In genomic region chr11:101131187-101131586, GRCm38 (mm10) we compare ENCODE assay signal across 17 mouse cellular contexts. TPM values are rescaled to one million over a fixed set of nuclear protein-coding genes. Genes with fewer than 3 reads are reported as not detected.
DNase-seq lines count a peak whose midpoint lies in the region; ATAC-seq and TF ChIP-seq lines count a peak whose summit lies in the region.
"Had no signal": no experiment of that assay in that cellular context is flagged by ENCODE, and none has a peak within 500 bp of the region (broad histone marks: within the 10 kb centered on the region; RNA-seq: fewer than 3 reads in every experiment).

No protein-coding gene starts in this region.

- no peak overlapping the region for H3K4me2 ChIP-seq in forebrain, embryonic 11.5 days (ENCODE audit: low read depth, low read length, severe bottlenecking)
- no peak overlapping the region for H3K4me2 ChIP-seq in liver, embryonic 13.5 days
- H3K4me2 ChIP-seq: embryonic facial prominence, embryonic 13.5 days; hindbrain, embryonic 15.5 days; liver, embryonic 12.5 days had no signal

- H3K9me3 ChIP-seq in forebrain, embryonic 11.5 days (ENCODE audit: control insufficient read depth, low read length): peaks cover 2% of the 10 kb centered on the region; the same call in 1 of the 2 replicates
- peaks cover 12% of the 10 kb centered on the region; the same call in 1 of the 2 replicates for H3K9me3 ChIP-seq in forebrain, embryonic 10.5 days
- H3K9me3 ChIP-seq in liver, embryonic 13.5 days (replicated peaks): peaks cover 10% of the 10 kb centered on the region; the same call in 1 of the 2 replicates
- H3K9me3 ChIP-seq: hindbrain, embryonic 15.5 days had no signal

- no peak overlapping the region for H3K4me3 ChIP-seq in forebrain, embryonic 11.5 days (ENCODE audit: low read depth, low read length)
- no peak overlapping the region for H3K4me3 ChIP-seq in forebrain, embryonic 10.5 days
- no peak overlapping the region for H3K4me3 ChIP-seq in liver, embryonic 13.5 days (replicated peaks)
- H3K4me3 ChIP-seq in cerebellum, adult 2 months (replicated peaks; ENCODE audit: insufficient read depth, low read depth, low read length): no peak overlapping the region
- H3K4me3 ChIP-seq: embryonic facial prominence, embryonic 13.5 days; hindbrain, embryonic 15.5 days; liver, embryonic 12.5 days had no signal

- H3K27ac ChIP-seq in forebrain, embryonic 11.5 days (ENCODE audit: low read depth, low read length): no peak overlapping the region
- no peak overlapping the region for H3K27ac ChIP-seq in forebrain, embryonic 10.5 days
- H3K27ac ChIP-seq in liver, embryonic 13.5 days: no peak overlapping the region
- H3K27ac ChIP-seq in cerebellum, adult 2 months (ENCODE audit: insufficient read depth, low read length): peak overlapping the region; percentile 58; the same call in 1 of the 2 replicates
- H3K27ac ChIP-seq: embryonic facial prominence, embryonic 13.5 days; hindbrain, embryonic 15.5 days; liver, embryonic 12.5 days had no signal

- TF ChIP-seq CTCF in cerebellum, adult 2 months (IDR thresholded peaks at IDR 0.05; ENCODE audit: borderline replicate concordance, insufficient read depth, low read depth, low read length): no peak

- peak; percentile 35 for DNase-seq in forebrain, embryonic 11.5 days (ENCODE audit: low spot score)
- DNase-seq in forebrain, embryonic 10.5 days (ENCODE audit: extremely low spot score, low spot score): no peak
- peak; percentile 27 for DNase-seq in liver, embryonic 13.5 days
- no peak for DNase-seq in liver
- DNase-seq in cerebellum, adult 2 months: peak; percentile 62 to 85
- DNase-seq in right cerebral cortex, postnatal 4 days: no peak
- no peak for DNase-seq in lung, postnatal 25 days (ENCODE audit: low spot score)
- DNase-seq: adrenal gland, adult 8-10 months; right cerebral cortex, postnatal 25 days; thymus, adult 18-20 months had no signal

- no peaks in the 10 kb centered on the region for H3K4me1 ChIP-seq in forebrain, embryonic 11.5 days (replicated peaks; ENCODE audit: control insufficient read depth, insufficient read depth, low read length)
- peaks cover 7% of the 10 kb centered on the region for H3K4me1 ChIP-seq in forebrain, embryonic 10.5 days
- peaks cover 17% of the 10 kb centered on the region for H3K4me1 ChIP-seq in liver, embryonic 13.5 days (replicated peaks)
- peaks cover 22% of the 10 kb centered on the region for H3K4me1 ChIP-seq in cerebellum, adult 2 months (ENCODE audit: control insufficient read depth, insufficient read depth, low read length)
- H3K4me1 ChIP-seq: embryonic facial prominence, embryonic 13.5 days; hindbrain, embryonic 15.5 days had no signal

- peaks cover 8% of the 10 kb centered on the region for H3K36me3 ChIP-seq in forebrain, embryonic 11.5 days (ENCODE audit: control insufficient read depth, insufficient read depth, low read length)
- peaks cover 15% of the 10 kb centered on the region for H3K36me3 ChIP-seq in forebrain, embryonic 10.5 days (replicated peaks)
- H3K36me3 ChIP-seq in liver, embryonic 13.5 days: peaks cover 12% of the 10 kb centered on the region

- ATAC-seq in forebrain, embryonic 11.5 days (replicated peaks; ENCODE audit: low FRiP score): no peak
- ATAC-seq in liver, embryonic 13.5 days (ENCODE audit: low read depth): peak; percentile 66
- peak; percentile 50; the same call in 1 of the 2 replicates for ATAC-seq in megakaryocyte-erythroid progenitor cell, adult 5-6 weeks (replicated peaks; ENCODE audit: low FRiP score, low TSS enrichment, poor library complexity, severe bottlenecking)
- ATAC-seq: intestine, postnatal 0 days; liver, embryonic 12.5 days; lung, postnatal 0 days had no signal

- no peak overlapping the region for H3K9ac ChIP-seq in forebrain, embryonic 11.5 days (ENCODE audit: low read length)
- no peak overlapping the region; the same call in 1 of the 2 replicates for H3K9ac ChIP-seq in liver, embryonic 13.5 days
- H3K9ac ChIP-seq: embryonic facial prominence, embryonic 13.5 days; hindbrain, embryonic 15.5 days; liver, embryonic 12.5 days had no signal

- no peaks in the 10 kb centered on the region for H3K27me3 ChIP-seq in forebrain, embryonic 11.5 days (ENCODE audit: control insufficient read depth, insufficient read depth, low read length)
- H3K27me3 ChIP-seq in forebrain, embryonic 10.5 days (ENCODE audit: poor library complexity, severe bottlenecking): no peaks in the 10 kb centered on the region
- no peaks in the 10 kb centered on the region for H3K27me3 ChIP-seq in liver, embryonic 13.5 days
- H3K27me3 ChIP-seq in cerebellum, adult 2 months (ENCODE audit: control insufficient read depth, insufficient read depth, low read length): no peaks in the 10 kb centered on the region
- H3K27me3 ChIP-seq: embryonic facial prominence, embryonic 13.5 days; hindbrain, embryonic 15.5 days had no signal

- TF ChIP-seq POLR2A in cerebellum, adult 2 months (IDR thresholded peaks at IDR 0.05; ENCODE audit: borderline replicate concordance, insufficient read depth, low read length): no peak

- WGBS in forebrain, embryonic 11.5 days: 87% methylated on average over 2 of the region's 2 CpGs
- WGBS in forebrain, embryonic 10.5 days: 82% methylated on average over 2 of the region's 2 CpGs
- 59% methylated on average over 2 of the region's 2 CpGs for WGBS in liver, embryonic 13.5 days (ENCODE audit: insufficient replicate concordance)
- 24% methylated on average over 2 of the region's 2 CpGs for WGBS in cerebellum, adult 2 months

RNA-seq across cellular contexts. Expression of gene Tubg1, which starts 11.4 kb away (rescaled TPM):
- 126 and 132 TPM in 2 replicates for polyA plus RNA-seq in forebrain, embryonic 11.5 days (2014; fragmentation: Nextera tagmentation; extraction: Ambion mirVana)
- 143 and 145 TPM in 2 replicates for polyA plus RNA-seq in forebrain, embryonic 10.5 days (2016; fragmentation: Nextera tagmentation; extraction: Ambion mirVana)
- 49.7 and 54.4 TPM in 2 replicates for polyA plus RNA-seq in liver, embryonic 13.5 days (2015; fragmentation: Nextera tagmentation; extraction: Ambion mirVana)
- polyA plus RNA-seq in cerebellum, adult 2 months (2012; rRNA removed): 39.1 and 39.3 TPM in 2 replicates
- 51.9 and 55.2 TPM in 2 replicates for total RNA-seq in megakaryocyte-erythroid progenitor cell, adult 5-6 weeks (2014; fragmentation: Nextera tagmentation)
- 28.7 and 42.7 TPM in 2 replicates for total RNA-seq in megakaryocyte-erythroid progenitor cell, adult 5-6 weeks (2017)

RNA-seq across cellular contexts. Expression of gene Retreg3, which starts 11.5 kb away (rescaled TPM):
- 11.1 and 12.9 TPM in 2 replicates for polyA plus RNA-seq in forebrain, embryonic 11.5 days (2014; fragmentation: Nextera tagmentation; extraction: Ambion mirVana)
- 14.6 and 15.5 TPM in 2 replicates for polyA plus RNA-seq in forebrain, embryonic 10.5 days (2016; fragmentation: Nextera tagmentation; extraction: Ambion mirVana)
- polyA plus RNA-seq in liver, embryonic 13.5 days (2015; fragmentation: Nextera tagmentation; extraction: Ambion mirVana): 11.5 and 13.0 TPM in 2 replicates
- polyA plus RNA-seq in cerebellum, adult 2 months (2012; rRNA removed): 87.3 and 90.1 TPM in 2 replicates
- 17.0 and 20.6 TPM in 2 replicates for total RNA-seq in megakaryocyte-erythroid progenitor cell, adult 5-6 weeks (2014; fragmentation: Nextera tagmentation)
- total RNA-seq in megakaryocyte-erythroid progenitor cell, adult 5-6 weeks (2017): 29.3 and 36.7 TPM in 2 replicates

RNA-seq across cellular contexts. Expression of gene Tubg2, which starts 24.5 kb away (rescaled TPM):
- polyA plus RNA-seq in forebrain, embryonic 11.5 days (2014; fragmentation: Nextera tagmentation; extraction: Ambion mirVana): 3.9 and 4.5 TPM in 2 replicates
- 2.3 and 2.7 TPM in 2 replicates for polyA plus RNA-seq in forebrain, embryonic 10.5 days (2016; fragmentation: Nextera tagmentation; extraction: Ambion mirVana)
- polyA plus RNA-seq in liver, embryonic 13.5 days (2015; fragmentation: Nextera tagmentation; extraction: Ambion mirVana): 0.29 and 0.37 TPM in 2 replicates
- polyA plus RNA-seq in cerebellum, adult 2 months (2012; rRNA removed): 44.3 and 47.8 TPM in 2 replicates
- total RNA-seq in megakaryocyte-erythroid progenitor cell, adult 5-6 weeks (2014; fragmentation: Nextera tagmentation): not detected in 2 replicates
- not detected in 2 replicates for total RNA-seq in megakaryocyte-erythroid progenitor cell, adult 5-6 weeks (2017)
- total RNA-seq: common myeloid progenitor, adult 5-6 weeks had no signal

RNA-seq across cellular contexts. Expression of gene Psmc3ip, which starts 36.0 kb away (rescaled TPM):
- polyA plus RNA-seq in forebrain, embryonic 11.5 days (2014; fragmentation: Nextera tagmentation; extraction: Ambion mirVana): 74.1 and 79.7 TPM in 2 replicates
- 78.1 and 96.4 TPM in 2 replicates for polyA plus RNA-seq in forebrain, embryonic 10.5 days (2016; fragmentation: Nextera tagmentation; extraction: Ambion mirVana)
- polyA plus RNA-seq in liver, embryonic 13.5 days (2015; fragmentation: Nextera tagmentation; extraction: Ambion mirVana): 26.4 and 27.1 TPM in 2 replicates
- polyA plus RNA-seq in cerebellum, adult 2 months (2012; rRNA removed): 4.7 and 5.3 TPM in 2 replicates
- total RNA-seq in megakaryocyte-erythroid progenitor cell, adult 5-6 weeks (2014; fragmentation: Nextera tagmentation): 26.2 and 65.9 TPM in 2 replicates
- total RNA-seq in megakaryocyte-erythroid progenitor cell, adult 5-6 weeks (2017): 38.0 and 79.3 TPM in 2 replicates

RNA-seq across cellular contexts. Expression of gene Cntnap1, which starts 39.1 kb away (rescaled TPM):
- polyA plus RNA-seq in forebrain, embryonic 11.5 days (2014; fragmentation: Nextera tagmentation; extraction: Ambion mirVana): 0.35 and 0.55 TPM in 2 replicates
- 0.12 and 0.16 TPM in 2 replicates for polyA plus RNA-seq in forebrain, embryonic 10.5 days (2016; fragmentation: Nextera tagmentation; extraction: Ambion mirVana)
- polyA plus RNA-seq in liver, embryonic 13.5 days (2015; fragmentation: Nextera tagmentation; extraction: Ambion mirVana): 0.09 and 0.12 TPM in 2 replicates
- polyA plus RNA-seq in cerebellum, adult 2 months (2012; rRNA removed): 151 and 169 TPM in 2 replicates
- total RNA-seq in megakaryocyte-erythroid progenitor cell, adult 5-6 weeks (2014; fragmentation: Nextera tagmentation): not detected in 2 replicates
- 0.15 TPM in 1 of 2 replicates, not detected in the other for total RNA-seq in megakaryocyte-erythroid progenitor cell, adult 5-6 weeks (2017)

Comparison
In these comparisons a context has a peak if more than half of its experiments do, and no peak if none do; other contexts are left out.
1. DNase-seq: peak in forebrain, embryonic 11.5 days (single experiment), liver, embryonic 13.5 days (single experiment) and cerebellum, adult 2 months (2 of 2); none in forebrain, embryonic 10.5 days (single experiment), liver (single experiment), right cerebral cortex, postnatal 4 days (single experiment) and lung, postnatal 25 days (single experiment).